Mouse (Mus musculus) layer of hippocampus, postnatal 10 days (tissue): Measurements from ENCODE around the gene Cyp2j9. TPM values are rescaled to one million over a fixed set of nuclear protein-coding genes. Genes with fewer than 3 reads are reported as not detected.
"Not testable (repeated sequence)": the region's sequence is repeated elsewhere in the genome, so short reads cannot be mapped to it uniquely, and the experiment has no call there.

Experiments used
- DNase-seq, 2 experiments: peaks; one replicate each; pipeline ENCODE4 v3.0.0; 2021; ENCODE audit warnings: low spot score in 2 of 2
- long read RNA-seq: library from polyadenylated mRNA; stranded (forward); transcript quantifications from one replicate; pipeline ENCODE4 v2.0.0, GENCODE M21; 2023
- total RNA-seq, 2 experiments: library from RNA; stranded (reverse); gene quantifications; 2 replicates each; pipeline ENCODE4 v1.2.3; 2021

Gene Cyp2j9
- total RNA-seq: 10 to 100 TPM; 10.5 to 11.4 TPM
- long read RNA-seq, transcript Cyp2j9-201 (9 exons, 2,037 nt): major isoform, 18 of 20 reads
- long read RNA-seq, partial matches to known transcripts: 0 of 20 reads
- long read RNA-seq, other reads (novel, unspliced or antisense): 2 of 20 reads

- peak; percentile 56 to 64 for DNase-seq
Observed at GRCm38 (mm10) chr4:96590911-96591790, at the start of gene Cyp2j9. Cyp2j9 (minus strand) TSS chr4:96591578.

GRCm38 (mm10) chr4:96635455-96635854 is 44.1 kb upstream of the Cyp2j9 start:
- no peak for DNase-seq

GRCm38 (mm10) chr4:96622474-96622873 is 31.1 kb upstream of the Cyp2j9 start:
- no peak for DNase-seq

GRCm38 (mm10) chr4:96591791-96592150 is 393 bp upstream of the Cyp2j9 start:
- peak; percentile 76 to 80 for DNase-seq

DNA sequence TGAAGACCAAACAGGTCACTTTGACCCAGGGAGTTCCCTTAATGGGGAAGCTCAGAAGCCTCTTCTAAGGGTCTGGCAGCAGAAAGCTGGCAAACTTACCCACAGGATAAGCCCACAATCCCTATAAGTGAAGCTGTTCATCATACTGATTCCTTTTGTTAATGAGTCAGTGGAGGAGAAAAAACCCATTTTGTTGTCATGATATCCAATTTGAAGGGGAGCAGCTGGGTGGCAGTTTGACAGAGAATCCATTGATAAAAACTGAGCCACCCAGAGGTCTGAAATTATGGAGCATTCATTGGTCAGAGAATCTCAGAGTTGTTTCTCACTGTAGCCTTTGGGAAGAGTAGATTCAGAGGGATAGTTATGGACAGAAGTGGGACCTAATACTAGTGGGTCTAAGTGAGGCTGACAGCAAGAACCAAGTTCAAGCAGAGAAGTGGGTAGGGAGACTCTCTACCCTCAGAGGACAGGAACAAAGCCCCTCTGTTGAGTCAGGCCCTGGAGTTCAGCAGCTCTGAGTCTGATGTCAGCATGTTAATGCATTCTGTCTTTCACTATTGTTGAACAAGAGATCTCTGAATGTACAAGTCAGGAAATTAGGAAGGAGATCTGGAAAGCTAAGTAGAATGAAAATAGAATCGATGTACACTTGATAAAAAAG is 9.8 kb downstream of the Cyp2j9 start:
- no peak for DNase-seq

- DNase-seq: not testable (repeated sequence)
Observed at GRCm38 (mm10) chr4:96580351-96580750, 11.0 kb downstream of the Cyp2j9 start.

DNA sequence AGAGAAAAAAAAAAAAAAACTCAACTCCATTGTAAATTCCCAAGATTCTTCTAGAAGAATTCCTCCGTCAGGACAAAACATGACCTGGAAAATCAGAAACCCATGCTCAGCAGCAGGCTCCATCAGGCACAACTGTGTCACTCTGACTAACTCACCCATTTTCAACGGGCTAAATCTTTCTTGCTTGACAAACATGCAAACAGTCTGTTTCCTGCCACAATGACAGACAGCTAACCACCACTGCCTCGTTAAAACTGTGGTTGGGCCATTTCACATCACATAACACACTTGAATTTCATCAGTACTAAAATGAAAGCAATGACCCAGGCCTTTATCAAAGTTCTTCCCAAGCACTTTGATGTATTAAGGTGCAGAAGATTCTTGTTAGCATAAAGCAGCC is 21.9 kb downstream of the Cyp2j9 start:
- no peak for DNase-seq

GRCm38 (mm10) chr4:96567988-96568387 is 23.4 kb downstream of the Cyp2j9 start:
- no peak for DNase-seq

GRCm38 (mm10) chr4:96565808-96566207 is 25.6 kb downstream of the Cyp2j9 start:
- no peak for DNase-seq

DNA sequence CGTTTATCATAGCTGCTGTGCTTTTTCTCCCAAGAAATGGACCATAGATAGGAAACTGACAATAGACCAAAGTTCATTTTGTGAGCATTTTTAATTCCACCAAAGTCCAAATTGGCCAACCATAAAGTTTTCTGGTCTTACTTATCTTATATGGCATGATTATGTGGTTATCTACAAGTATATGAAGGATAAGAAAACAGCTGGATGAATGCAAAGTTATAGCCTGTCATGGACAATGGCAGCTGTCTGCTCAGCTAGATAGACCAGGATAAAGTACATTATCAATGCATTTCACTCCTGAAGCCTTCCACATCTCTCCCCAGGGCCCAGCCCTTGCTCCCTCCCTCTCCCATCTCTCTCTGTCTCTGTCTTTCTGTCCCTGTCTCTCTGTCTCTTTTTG is 30.9 kb downstream of the Cyp2j9 start:
- DNase-seq: no peak

GRCm38 (mm10) chr4:96559781-96560180 is 31.6 kb downstream of the Cyp2j9 start:
- no peak for DNase-seq

DNA sequence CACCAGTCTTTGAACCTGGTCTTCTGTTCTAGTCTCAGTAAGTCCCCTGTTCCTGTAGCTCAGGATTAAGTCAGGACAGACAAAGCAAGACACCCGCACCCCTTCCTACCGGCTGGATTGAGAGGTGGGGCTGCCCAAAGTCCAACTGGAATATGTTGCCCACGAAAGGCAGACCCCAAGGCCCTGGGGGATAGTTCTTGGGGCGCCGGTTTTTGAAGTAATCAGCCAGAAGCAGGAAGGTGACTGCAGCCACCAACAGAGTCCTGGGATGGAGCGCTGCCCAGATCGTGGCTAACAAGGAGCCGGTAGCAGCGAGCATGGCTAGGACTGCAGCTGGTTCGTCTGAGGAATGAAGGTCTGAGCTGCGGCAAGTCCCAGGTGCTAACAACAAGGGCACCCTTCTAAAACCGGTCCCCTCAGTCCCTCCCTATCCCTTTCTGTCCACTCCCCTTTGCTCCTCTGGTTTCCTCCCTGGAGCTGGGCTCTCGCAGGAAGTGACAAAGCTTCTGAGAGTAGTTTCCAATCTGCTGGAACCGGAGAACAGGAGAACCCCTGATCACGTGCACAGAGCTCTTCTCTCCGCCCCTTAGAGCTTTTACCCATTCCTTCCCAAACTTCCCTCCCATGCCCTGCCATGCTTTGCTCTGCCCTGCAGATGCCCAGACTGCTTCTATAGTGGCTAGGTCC is 38.1 kb downstream of the Cyp2j9 start, which contains the start of gene Cyp2j6:
Gene Cyp2j6, minus strand, starts transcription at position 529 of the 687 bp plus-strand sequence.
- peak; percentile 44 to 59 for DNase-seq

DNA sequence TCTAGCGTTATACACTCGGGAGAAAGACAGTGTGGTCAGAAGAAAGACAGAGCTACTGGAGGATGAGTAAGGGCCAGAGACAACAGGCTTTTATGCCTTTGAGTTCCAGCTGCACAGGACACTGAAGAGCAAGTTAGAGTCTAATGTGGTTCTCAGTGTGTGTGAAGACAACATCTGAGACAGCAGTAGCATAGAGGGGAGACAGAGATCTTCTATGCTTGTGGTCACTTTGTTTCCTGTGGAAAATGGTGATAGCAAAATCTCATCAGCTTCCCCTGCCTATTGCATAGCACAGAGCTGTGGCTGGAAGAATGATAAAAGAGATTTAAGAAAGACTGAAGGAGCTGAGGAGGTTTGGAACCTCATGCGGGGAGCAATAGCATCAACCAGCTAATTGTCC is 39.8 kb downstream of the Cyp2j9 start:
- DNase-seq: no peak

DNA sequence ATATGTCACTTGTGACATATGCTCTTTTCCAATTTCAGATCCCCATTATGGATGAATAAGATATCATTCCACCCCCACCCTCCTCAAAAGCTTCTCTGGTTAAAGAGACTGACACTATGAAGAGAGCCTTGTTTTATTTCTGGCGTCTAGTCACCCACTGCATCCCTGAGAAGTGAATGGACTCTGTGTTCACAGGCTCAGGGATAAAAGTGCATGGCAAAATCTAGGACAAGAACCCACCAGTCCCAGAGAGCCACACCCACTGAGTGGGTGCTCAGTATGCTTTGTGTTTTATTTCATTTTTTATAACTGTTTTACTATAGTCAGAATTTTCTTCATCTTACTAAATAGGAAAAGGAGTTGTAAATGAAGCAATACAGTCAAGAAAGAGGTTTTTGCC is 45.4 kb downstream of the Cyp2j9 start:
- DNase-seq: no peak

DNA sequence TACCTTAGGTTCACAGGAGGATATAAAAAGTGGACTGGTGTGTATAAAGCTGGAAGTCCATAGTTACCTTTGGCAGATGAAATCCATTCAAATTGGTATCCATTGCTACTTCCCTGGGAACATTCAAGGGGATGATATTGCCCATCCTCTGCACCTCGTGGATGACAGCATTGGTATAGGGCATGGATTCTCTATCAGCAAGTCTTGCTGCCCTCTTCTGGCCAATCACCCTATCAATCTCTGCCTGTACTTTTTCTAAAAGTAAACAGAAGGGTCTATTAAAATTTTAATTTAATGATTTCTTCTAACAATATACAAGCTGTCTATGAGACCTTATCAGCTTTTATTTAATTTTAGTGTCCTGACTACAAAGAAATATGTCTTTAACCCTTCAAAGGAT is 65.6 kb downstream of the Cyp2j9 start:
- peak; percentile 7 to 25 for DNase-seq

DNA sequence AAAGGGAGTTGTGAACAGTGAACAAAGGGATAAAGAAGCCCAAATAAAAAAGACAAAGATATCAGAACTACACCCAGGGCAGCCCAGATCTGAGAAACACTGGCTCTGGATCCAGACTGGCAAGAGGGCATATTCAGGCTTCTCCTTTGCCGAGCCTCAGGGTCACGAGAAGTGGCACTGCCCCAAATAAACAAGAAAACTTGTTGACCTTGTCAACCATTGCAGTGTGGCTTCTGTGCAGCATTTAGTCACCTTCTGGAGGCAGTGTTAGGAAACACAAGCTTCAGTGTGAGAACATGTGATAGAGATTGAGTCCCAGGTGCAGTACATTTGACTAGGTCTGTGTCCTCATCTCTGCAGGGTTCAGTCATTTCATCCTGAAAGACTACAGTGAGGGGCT is 69.1 kb downstream of the Cyp2j9 start:
- no peak for DNase-seq

Other genes with a start within 250 kb of the Cyp2j9 start
- gene Cyp2j11, start 242.9 kb downstream of the Cyp2j9 start, total RNA-seq: not detected
- under 1 TPM in 1 of 2 experiments, not detected in 1; 0.23 TPM for gene Cyp2j8, start 84.2 kb downstream of the Cyp2j9 start, total RNA-seq
- 10 to 100 TPM; 11.8 to 13.0 TPM for gene Cyp2j6, start 37.9 kb downstream of the Cyp2j9 start, total RNA-seq
- not detected for gene Cyp2j5, start 72.6 kb upstream of the Cyp2j9 start, total RNA-seq
- not detected for gene Gm12695, start 193.6 kb upstream of the Cyp2j9 start, total RNA-seq